Mouse (Mus musculus) adrenal gland, postnatal 14 days (tissue): Measurements from ENCODE around the gene Xxylt1. TPM values are rescaled to one million over a fixed set of nuclear protein-coding genes. Genes with fewer than 3 reads are reported as not detected.

ENCODE experiments used
- DNase-seq: peaks from one replicate; pipeline ENCODE4 v3.0.0; 2021; ENCODE audit warnings: mixed read lengths
- total RNA-seq: library from RNA; stranded (reverse); gene quantifications from 2 replicates; pipeline ENCODE4 v1.2.3, GENCODE M21; 2021

The Xxylt1 gene
- total RNA-seq, 1 experiment from 2014 or later = 10.7 TPM

GRCm38 (mm10) chr16:31024221-31024620 lies 57.0 kb downstream of the Xxylt1 start:
- no peak for DNase-seq

GRCm38 (mm10) chr16:31023803-31024202 lies 57.4 kb downstream of the Xxylt1 start:
- DNase-seq = no peak

- DNase-seq = peak; percentile 60
Measured at GRCm38 (mm10) chr16:31022287-31022686, 58.9 kb downstream of the Xxylt1 start.

- no peak for DNase-seq
Measured at GRCm38 (mm10) chr16:31019514-31019913, 61.7 kb downstream of the Xxylt1 start.

GRCm38 (mm10) chr16:31017687-31018413 lies 63.4 kb downstream of the Xxylt1 start:
- DNase-seq = no peak

- DNase-seq = no peak
Measured at GRCm38 (mm10) chr16:31016669-31017068, 64.6 kb downstream of the Xxylt1 start.

GRCm38 (mm10) chr16:31016169-31016568 lies 65.1 kb downstream of the Xxylt1 start:
- peak; percentile 54 for DNase-seq

GRCm38 (mm10) chr16:31015271-31015670 lies 66.0 kb downstream of the Xxylt1 start:
- DNase-seq = no peak

- DNase-seq = no peak
Measured at GRCm38 (mm10) chr16:31012236-31012635, 69.0 kb downstream of the Xxylt1 start.

GRCm38 (mm10) chr16:31010443-31010842 lies 70.8 kb downstream of the Xxylt1 start:
- no peak for DNase-seq

- no peak for DNase-seq
Measured at GRCm38 (mm10) chr16:31008326-31008725, 72.9 kb downstream of the Xxylt1 start.

- no peak for DNase-seq
Measured at GRCm38 (mm10) chr16:31007582-31007981, 73.7 kb downstream of the Xxylt1 start.

- DNase-seq = no peak
Measured at GRCm38 (mm10) chr16:31005693-31006092, 75.5 kb downstream of the Xxylt1 start.

GRCm38 (mm10) chr16:31004321-31004682 lies 76.9 kb downstream of the Xxylt1 start:
- DNase-seq = no peak

GRCm38 (mm10) chr16:31003592-31004320 lies 77.5 kb downstream of the Xxylt1 start:
- DNase-seq = peak; percentile 72

GRCm38 (mm10) chr16:31002926-31003325 lies 78.3 kb downstream of the Xxylt1 start:
- no peak for DNase-seq

GRCm38 (mm10) chr16:31002117-31002516 lies 79.1 kb downstream of the Xxylt1 start:
- no peak for DNase-seq

- DNase-seq = no peak
Measured at GRCm38 (mm10) chr16:30998711-30999110, 82.5 kb downstream of the Xxylt1 start.

- DNase-seq = no peak
Measured at GRCm38 (mm10) chr16:30998048-30998447, 83.2 kb downstream of the Xxylt1 start.

- no peak for DNase-seq
Measured at GRCm38 (mm10) chr16:30995446-30995845, 85.8 kb downstream of the Xxylt1 start.

GRCm38 (mm10) chr16:30994881-30995280 lies 86.4 kb downstream of the Xxylt1 start:
- no peak for DNase-seq

GRCm38 (mm10) chr16:30994296-30994695 lies 86.9 kb downstream of the Xxylt1 start:
- peak; percentile 53 for DNase-seq

GRCm38 (mm10) chr16:30992568-30992967 lies 88.7 kb downstream of the Xxylt1 start:
- no peak for DNase-seq

- no peak for DNase-seq
Measured at GRCm38 (mm10) chr16:30990661-30991060, 90.6 kb downstream of the Xxylt1 start.
